Mouse (Mus musculus) adrenal gland, postnatal 10 days (tissue): Measurements from ENCODE around the gene Klk14. TPM values are rescaled to one million over a fixed set of nuclear protein-coding genes. Genes with fewer than 3 reads are reported as not detected.

Experiments used
- total RNA-seq, 2 experiments: library from RNA; stranded (reverse); gene quantifications; 2 replicates each; pipeline ENCODE4 v1.2.3; 2021

Klk14 gene
- total RNA-seq, 2 experiments from 2014 or later = 0.24 TPM; not detected in 1

Other genes starting within 250 kb of the Klk14 start
- not detected for gene Cldnd2, start 249.6 kb upstream of the Klk14 start, total RNA-seq
- gene Etfb, start 246.3 kb upstream of the Klk14 start, total RNA-seq = 1,000 to 10,000 TPM; 1,536 to 1,703 TPM
- 1 to 10 TPM in 1 of 2 experiments, under 1 TPM in 1; 0.69 to 1.1 TPM for gene Gm45233, start 246.3 kb upstream of the Klk14 start, total RNA-seq
- gene Vsig10l, start 227.3 kb upstream of the Klk14 start, total RNA-seq = 1 to 10 TPM; 4.7 to 5.4 TPM
- gene Iglon5, start 200.3 kb upstream of the Klk14 start, total RNA-seq = 1 to 10 TPM; 1.3 to 2.4 TPM
- not detected for gene 4931406B18Rik, start 184.5 kb upstream of the Klk14 start, total RNA-seq
- 1 to 10 TPM; 3.3 to 4.0 TPM for gene Cd33, start 146.0 kb upstream of the Klk14 start, total RNA-seq
- gene Zfp658, start 128.2 kb upstream of the Klk14 start, total RNA-seq = 1 to 10 TPM; 1.9 to 2.5 TPM
- 10 to 100 TPM; 10.8 to 12.5 TPM for gene Zfp719, start 110.8 kb upstream of the Klk14 start, total RNA-seq
- gene Zfp819, start 83.2 kb upstream of the Klk14 start, total RNA-seq = under 1 TPM in 1 of 2 experiments, not detected in 1; 0.27 TPM
- gene Ceacam18, start 55.7 kb upstream of the Klk14 start, total RNA-seq = not detected
- 1 to 10 TPM; 1.1 to 1.6 TPM for gene Siglece, start 30.3 kb upstream of the Klk14 start, total RNA-seq
- gene Ctu1, start 18.4 kb upstream of the Klk14 start, total RNA-seq = 1 to 10 TPM; 9.7 to 9.8 TPM
- gene Klk13, start 22.1 kb downstream of the Klk14 start, total RNA-seq = not detected
- not detected for gene Klk12, start 78.5 kb downstream of the Klk14 start, total RNA-seq
- under 1 TPM in 1 of 2 experiments, not detected in 1; 0.27 TPM for gene Klk11, start 84.2 kb downstream of the Klk14 start, total RNA-seq
- under 1 TPM; 0.45 to 0.79 TPM for gene Klk10, start 90.6 kb downstream of the Klk14 start, total RNA-seq
- gene Klk9, start 101.5 kb downstream of the Klk14 start, total RNA-seq = not detected
- 1 to 10 TPM; 7.0 to 7.3 TPM for gene Klk8, start 107.2 kb downstream of the Klk14 start, total RNA-seq
- gene Klk7, start 120.9 kb downstream of the Klk14 start, total RNA-seq = not detected
- not detected for gene Klk6, start 134.1 kb downstream of the Klk14 start, total RNA-seq
- not detected for gene Klk5, start 151.6 kb downstream of the Klk14 start, total RNA-seq
- under 1 TPM; 0.21 to 0.24 TPM for gene Klk4, start 190.7 kb downstream of the Klk14 start, total RNA-seq
- not detected for gene Klk15, start 243.3 kb downstream of the Klk14 start, total RNA-seq